Mouse (Mus musculus) stomach, embryonic 14.5 days (tissue): Measurements from ENCODE around the gene Amh. TPM values are rescaled to one million over a fixed set of nuclear protein-coding genes. Genes with fewer than 3 reads are reported as not detected.

Experiments used
- ATAC-seq: fragments of 200-750 bp; cut with Nextera tagmentation; 2 replicates; pipeline ENCODE4 v1.8.0; 2017; ENCODE audit warnings: low read depth, moderate TSS enrichment; ENCODE audit not compliant: insufficient number of reproducible peaks, insufficient read depth, low FRiP score
- H3K27ac ChIP-seq: fragments of 300-500 bp; sonication (generic); 2 replicates; pipeline ENCODE4 v1.5.1; 2014; ENCODE audit warnings: mild to moderate bottlenecking, low read length, moderate library complexity, mixed read lengths
- H3K27me3 ChIP-seq: fragments of 300-500 bp; sonication (generic); 2 replicates; pipeline ENCODE4 v1.6.1; 2014; ENCODE audit warnings: low read length, control low read depth, mixed read lengths; ENCODE audit not compliant: control insufficient read depth, insufficient read depth
- H3K36me3 ChIP-seq: fragments of 300-500 bp; sonication (generic); 2 replicates; pipeline ENCODE4 v1.6.1; 2014; ENCODE audit warnings: mild to moderate bottlenecking, control low read depth, low read length, moderate library complexity, mixed read lengths; ENCODE audit not compliant: control insufficient read depth, insufficient read depth
- H3K4me1 ChIP-seq: fragments of 300-500 bp; sonication (generic); 2 replicates; pipeline ENCODE4 v1.6.1; 2014; ENCODE audit warnings: low read length, control low read depth, mixed read lengths; ENCODE audit not compliant: control insufficient read depth, insufficient read depth
- H3K4me2 ChIP-seq: fragments of 300-500 bp; sonication (generic); replicated peaks from 2 replicates; pipeline ENCODE4 v1.6.1; 2014; ENCODE audit warnings: low read depth, low read length, control low read depth
- H3K4me3 ChIP-seq: fragments of 300-500 bp; sonication (generic); 2 replicates; pipeline ENCODE4 v1.5.1; 2014; ENCODE audit warnings: low read depth, low read length, control low read depth
- H3K9ac ChIP-seq: fragments of 300-500 bp; sonication (generic); replicated peaks from 2 replicates; pipeline ENCODE4 v1.6.1; 2014; ENCODE audit warnings: low read depth, mild to moderate bottlenecking, control low read depth, low read length, moderate library complexity, mixed read lengths
- H3K9me3 ChIP-seq: fragments of 300-500 bp; sonication (generic); 2 replicates; pipeline ENCODE4 v1.6.1; 2016; ENCODE audit warnings: low read depth, low read length, control low read depth; ENCODE audit not compliant: control insufficient read depth
- WGBS: fragments of 180-500 bp; shearing (Covaris S2); extraction: QIAGEN DNeasy Blood & Tissue Kit; methylation state at CpG from one replicate; pipeline ENCODE4 v1.1.7; 2014; 5-methylcytosine and 5-hydroxymethylcytosine counted together
- polyA plus RNA-seq: library from polyadenylated mRNA; unstranded; fragments of >200 nt; fragmentation: Nextera tagmentation; extraction: Ambion mirVana; gene quantifications from 2 replicates; pipeline ENCODE4 v1.2.1, GENCODE M21; 2014

Amh gene
- polyA plus RNA-seq, result not detected in 2 replicates

DNA sequence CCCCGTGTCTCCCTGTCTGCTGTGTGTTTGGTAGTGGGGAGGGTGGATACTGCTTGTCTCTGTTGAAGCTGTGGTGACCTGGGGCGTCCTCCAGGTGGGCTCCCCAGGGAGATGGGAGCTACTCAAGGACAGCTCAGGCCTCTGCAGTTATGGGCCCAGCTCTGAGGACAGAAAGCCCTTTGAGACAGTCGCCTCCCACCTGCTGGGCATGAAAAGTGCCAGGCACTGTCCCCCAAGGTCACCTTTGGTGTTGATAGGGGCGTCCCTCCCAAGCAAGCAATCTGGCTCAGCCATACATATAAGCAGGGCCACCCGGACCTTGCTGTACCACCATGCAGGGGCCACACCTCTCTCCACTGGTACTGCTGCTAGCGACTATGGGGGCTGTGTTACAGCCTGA is at the start of gene Amh:
TSS of gene Amh (plus strand) at position 328 of the 400 bp plus-strand sequence.
- no peak for ATAC-seq
- no peaks in the 10 kb centered on the region for H3K9me3 ChIP-seq
- H3K4me1 ChIP-seq, result peaks cover 31% of the 10 kb centered on the region
- no peaks in the 10 kb centered on the region for H3K27me3 ChIP-seq
- peaks cover 36% of the 10 kb centered on the region for H3K36me3 ChIP-seq
- no peak within 1 kb of the TSS for H3K9ac ChIP-seq
- H3K27ac ChIP-seq, result no peak within 1 kb of the TSS
- H3K4me3 ChIP-seq, result no peak within 1 kb of the TSS
- H3K4me2 ChIP-seq, result no peak within 1 kb of the TSS
- WGBS, result 67% methylated on average over 6 of the region's 6 CpGs

DNA sequence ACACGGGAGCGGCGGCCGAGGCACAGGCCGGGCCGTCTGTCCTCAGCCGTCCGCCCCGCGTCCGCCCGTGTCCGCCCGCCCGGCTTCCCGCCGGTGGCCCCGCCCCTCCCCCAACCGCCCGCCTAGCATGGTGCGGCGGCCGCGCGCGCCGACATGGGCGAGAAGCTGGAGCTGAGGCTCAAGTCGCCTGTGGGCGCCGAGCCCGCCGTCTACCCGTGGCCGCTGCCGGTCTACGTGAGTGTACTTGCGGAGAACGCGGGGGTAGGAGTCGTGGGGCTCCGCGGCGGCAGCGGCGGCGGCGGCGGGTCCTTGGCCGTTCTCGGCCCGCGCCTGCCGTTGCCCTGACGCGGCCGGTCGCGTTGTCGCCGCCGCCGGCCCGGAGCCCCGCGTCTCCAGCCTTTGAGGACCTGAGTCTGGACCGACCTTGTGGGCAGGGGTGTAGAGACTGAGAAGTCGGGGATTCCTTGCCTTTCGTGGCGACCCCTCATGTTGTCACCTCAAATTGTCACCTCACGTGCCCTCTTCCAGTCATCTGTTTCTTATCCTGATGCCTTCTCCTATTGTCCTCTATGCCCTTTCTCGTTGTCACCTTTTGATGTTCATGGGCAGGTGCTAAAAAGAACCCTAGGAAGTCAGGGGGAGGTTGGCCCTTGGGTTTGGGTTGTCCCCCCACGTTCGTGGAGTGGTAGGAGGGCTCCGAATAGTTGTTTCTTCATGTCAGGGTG is 49.6 kb upstream of the Amh start:
- under 1% methylated on average over 74 of the region's 75 CpGs for WGBS
- H3K27me3 ChIP-seq, result no peaks in the 10 kb centered on the region
- H3K4me1 ChIP-seq, result peaks cover 23% of the 10 kb centered on the region
- H3K36me3 ChIP-seq, result no peaks in the 10 kb centered on the region
- peak overlapping the region; percentile 88 for H3K4me3 ChIP-seq
- peak overlapping the region; percentile 81 for H3K27ac ChIP-seq
- no peaks in the 10 kb centered on the region for H3K9me3 ChIP-seq
- peak overlapping the region; percentile 95 for H3K4me2 ChIP-seq
- no peak for ATAC-seq
- H3K9ac ChIP-seq, result peak overlapping the region; percentile 88

DNA sequence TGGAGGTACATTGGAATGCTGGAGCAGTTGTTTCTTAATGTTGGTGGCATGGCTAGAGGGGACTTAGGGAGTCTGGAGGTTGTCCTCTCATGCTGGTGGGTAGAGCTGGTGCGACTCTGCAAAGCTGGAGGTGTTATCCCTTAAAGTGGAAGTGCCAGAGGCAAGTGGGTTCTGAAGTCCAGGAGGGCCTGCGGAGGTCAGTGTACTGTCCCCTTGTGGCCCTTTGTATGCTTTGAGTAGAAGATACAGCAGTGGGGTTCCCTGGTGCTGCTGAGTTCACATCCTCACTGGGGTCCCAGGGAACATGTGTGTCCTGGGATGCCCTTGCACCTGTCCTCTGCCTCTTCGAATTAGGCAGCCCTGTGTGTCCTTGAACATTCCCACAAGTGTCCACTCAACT is 48.9 kb upstream of the Amh start:
- H3K4me1 ChIP-seq, result peaks cover 28% of the 10 kb centered on the region
- no peaks in the 10 kb centered on the region for H3K27me3 ChIP-seq

DNA sequence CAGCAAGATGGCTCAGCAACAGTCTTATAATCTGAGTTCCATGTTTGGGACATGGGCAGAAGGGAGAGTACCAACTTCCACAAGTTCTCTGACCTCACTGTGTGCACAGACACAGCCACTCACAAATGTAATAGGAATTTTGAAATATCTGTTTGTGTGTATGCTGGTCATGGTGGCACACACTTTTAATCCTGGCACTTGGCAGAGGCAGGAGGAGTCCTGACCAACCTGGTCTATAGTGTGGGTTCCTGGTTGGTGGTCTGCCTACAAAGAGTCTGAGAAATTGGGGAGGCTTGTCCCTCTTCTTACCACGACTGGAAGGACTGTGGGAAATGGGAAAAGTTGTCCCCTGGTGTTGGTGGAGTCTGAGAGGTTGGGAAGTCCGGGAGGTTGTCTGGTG is 48.5 kb upstream of the Amh start:
- no peaks in the 10 kb centered on the region for H3K9me3 ChIP-seq
- no peak for ATAC-seq
- no peaks in the 10 kb centered on the region for H3K27me3 ChIP-seq
- peak overlapping the region; percentile 88 for H3K4me3 ChIP-seq
- H3K9ac ChIP-seq, result 0 out of 2 replicates have a peak overlapping the region, but pooled peaks have one; percentile 88
- no peak overlapping the region for H3K27ac ChIP-seq
- WGBS, result 66% methylated on average over 2 of the region's 2 CpGs
- peaks cover 27% of the 10 kb centered on the region for H3K4me1 ChIP-seq
- no peaks in the 10 kb centered on the region for H3K36me3 ChIP-seq
- peak overlapping the region; percentile 95 for H3K4me2 ChIP-seq

More for the DNA sequence above, 48.9 kb upstream of the Amh start:
- WGBS, result 21% methylated on average over 3 of the region's 3 CpGs
- Histone ChIP-seq H3K27ac (no peak overlapping the region), H3K9ac (peak overlapping the region; percentile 88), H3K4me2 (peak overlapping the region; percentile 95), H3K9me3 (no peaks in the 10 kb centered on the region), H3K36me3 (no peaks in the 10 kb centered on the region), H3K4me3 (peak overlapping the region; percentile 88)
- no peak for ATAC-seq

DNA sequence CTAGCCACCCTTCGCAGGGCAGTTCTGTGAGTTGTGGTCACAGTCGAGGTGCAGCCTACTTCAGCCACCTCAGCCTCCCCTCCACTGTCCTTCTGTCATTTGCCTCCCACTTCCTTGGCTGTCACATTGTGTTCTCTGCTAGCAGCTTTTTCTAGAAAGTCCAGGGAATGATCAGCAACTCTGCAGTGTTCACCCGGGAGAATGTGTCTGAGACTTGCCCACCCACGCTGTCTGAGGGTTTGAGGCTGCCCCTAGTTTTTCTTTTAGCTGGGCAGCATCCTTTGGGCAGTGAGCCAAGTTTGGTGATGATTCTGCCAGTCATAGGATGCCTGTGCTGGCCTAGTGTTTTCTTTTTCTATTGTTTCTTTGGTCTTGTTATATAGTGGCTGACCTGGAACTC is 48.1 kb upstream of the Amh start:
- Histone ChIP-seq H3K4me3 (no peak overlapping the region), H3K9me3 (no peaks in the 10 kb centered on the region), H3K9ac (no peak overlapping the region), H3K27me3 (no peaks in the 10 kb centered on the region), H3K4me1 (peaks cover 25% of the 10 kb centered on the region), H3K27ac (no peak overlapping the region), H3K36me3 (no peaks in the 10 kb centered on the region), H3K4me2 (peak overlapping the region; percentile 95)
- WGBS, result 67% methylated on average over 4 of the region's 4 CpGs
- ATAC-seq, result no peak

DNA sequence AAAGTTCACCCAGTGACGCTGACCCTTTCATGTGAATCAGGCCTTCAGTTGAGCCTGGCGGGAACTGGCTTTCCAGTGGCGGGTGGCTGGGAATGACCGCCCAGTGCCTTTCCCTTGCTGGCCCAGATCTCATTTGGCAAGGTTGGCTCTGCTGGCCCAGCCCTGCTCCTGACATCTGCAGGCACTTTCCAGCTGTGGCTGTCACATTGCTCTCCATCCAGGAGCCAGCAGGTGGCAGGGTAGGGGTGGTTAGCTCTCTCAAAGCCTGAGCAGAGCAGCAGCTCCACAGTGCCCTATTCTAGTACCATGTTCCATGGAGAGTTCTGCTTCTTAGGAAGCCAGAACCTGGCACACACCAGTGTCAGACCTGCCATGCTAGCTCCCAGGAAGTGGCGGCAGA is 47.3 kb upstream of the Amh start:
- no peak for ATAC-seq
- no peak overlapping the region for H3K9ac ChIP-seq
- 35% methylated on average over 5 of the region's 5 CpGs for WGBS
- H3K36me3 ChIP-seq, result no peaks in the 10 kb centered on the region
- no peaks in the 10 kb centered on the region for H3K9me3 ChIP-seq
- H3K4me1 ChIP-seq, result peaks cover 25% of the 10 kb centered on the region
- no peaks in the 10 kb centered on the region for H3K27me3 ChIP-seq
- peak overlapping the region; percentile 95; the same call in 1 of the 2 replicates for H3K4me2 ChIP-seq
- no peak overlapping the region for H3K4me3 ChIP-seq
- H3K27ac ChIP-seq, result no peak overlapping the region

DNA sequence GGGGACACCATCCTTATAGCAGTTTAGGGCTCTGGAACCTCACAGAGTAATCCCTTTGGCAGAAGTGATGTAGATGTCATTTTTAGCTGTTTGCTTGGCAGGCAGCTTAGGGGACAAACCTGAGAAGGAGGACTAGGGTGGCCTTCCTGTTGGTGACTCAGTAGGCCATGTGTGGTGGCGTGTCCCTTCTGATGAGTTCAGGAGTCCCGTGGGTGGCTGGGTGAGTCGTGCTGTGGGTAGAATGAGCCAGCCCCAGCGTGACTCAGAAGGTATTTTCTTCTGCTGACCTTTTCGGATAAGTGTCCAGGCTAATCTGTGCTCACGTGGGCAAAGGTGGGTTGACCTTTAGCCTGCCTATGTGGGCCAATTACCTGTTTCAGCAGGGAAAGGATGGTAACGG is 46.4 kb upstream of the Amh start:
- no peak for ATAC-seq
- WGBS, result 78% methylated on average over 7 of the region's 7 CpGs
- Histone ChIP-seq H3K4me2 (no peak overlapping the region), H3K9ac (no peak overlapping the region), H3K9me3 (no peaks in the 10 kb centered on the region), H3K27ac (no peak overlapping the region), H3K4me3 (no peak overlapping the region), H3K4me1 (peaks cover 25% of the 10 kb centered on the region), H3K27me3 (no peaks in the 10 kb centered on the region), H3K36me3 (no peaks in the 10 kb centered on the region)

DNA sequence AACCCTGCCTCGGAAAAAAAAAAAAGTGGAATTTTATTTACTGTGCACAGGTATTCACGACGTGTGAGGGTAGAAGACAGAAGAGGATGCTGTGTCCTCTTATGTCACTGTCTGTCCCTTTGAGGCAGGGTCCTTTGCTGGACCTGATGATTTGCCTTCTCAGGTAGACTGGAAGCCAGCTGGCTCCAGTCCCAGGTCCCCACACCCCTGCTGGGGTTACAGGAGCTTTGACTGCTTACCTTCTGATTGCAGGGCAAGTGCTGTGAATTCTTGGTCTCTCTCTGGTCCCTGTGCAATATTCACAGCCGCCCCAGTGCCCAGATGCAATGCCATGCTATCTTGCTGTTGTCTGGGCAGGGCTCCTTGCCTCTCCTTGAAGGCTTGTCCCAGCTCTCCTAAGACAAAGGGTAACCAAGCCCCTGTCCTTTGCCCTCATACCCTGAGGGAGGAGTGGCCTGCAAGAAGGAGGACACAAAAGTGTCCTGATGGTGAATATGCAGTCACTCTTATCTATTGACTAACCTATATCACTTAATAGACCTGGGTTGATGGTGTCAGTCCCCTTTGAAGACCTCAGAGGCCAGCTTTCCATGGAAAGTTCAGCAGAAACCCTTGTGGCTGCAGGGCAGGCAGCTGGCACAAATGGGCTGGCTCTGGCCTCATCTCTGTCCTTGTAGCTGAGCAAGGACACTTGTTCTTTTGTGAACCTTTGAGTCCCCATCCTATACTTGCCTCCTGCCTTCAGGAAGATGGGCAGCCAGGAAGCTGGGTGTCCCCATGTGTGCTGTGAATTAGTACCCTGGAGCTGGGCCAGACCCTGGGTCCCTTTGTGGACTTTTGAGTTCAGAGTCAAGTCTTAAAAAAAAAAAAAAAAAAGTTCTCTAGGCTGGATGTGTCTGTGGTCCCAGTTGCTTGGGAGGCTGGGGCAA is 44.2 kb upstream of the Amh start:
- Histone ChIP-seq H3K27ac (no peak overlapping the region), H3K27me3 (no peaks in the 10 kb centered on the region), H3K9ac (no peak overlapping the region), H3K4me3 (no peak overlapping the region), H3K36me3 (peaks cover 13% of the 10 kb centered on the region), H3K4me1 (peaks cover 23% of the 10 kb centered on the region), H3K9me3 (no peaks in the 10 kb centered on the region), H3K4me2 (no peak overlapping the region)
- 78% methylated on average over 4 of the region's 4 CpGs for WGBS
- no peak for ATAC-seq
